Mouse (Mus musculus): Measurements from ENCODE around the gene Ankrd22.

DNA sequence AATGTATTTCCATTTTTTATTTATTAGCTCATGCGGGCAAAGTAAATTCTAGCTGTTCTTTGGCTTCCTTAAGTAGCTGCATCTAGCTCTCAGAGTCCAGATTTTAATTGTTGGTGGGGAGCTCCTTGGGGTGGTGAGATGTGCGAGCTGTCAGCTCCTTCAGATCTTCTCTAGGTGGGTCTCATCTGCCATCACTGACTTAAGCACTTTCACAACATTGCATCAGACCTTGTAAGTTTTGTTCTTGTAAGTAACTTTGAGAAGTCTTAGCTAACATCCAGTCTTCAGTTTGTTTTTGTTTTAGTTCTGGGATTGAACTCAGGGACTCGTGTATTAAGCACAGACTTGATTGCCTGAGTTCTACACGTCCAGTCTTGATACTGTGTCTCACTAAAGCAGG, 33.0 kb upstream of the Ankrd22 start:
- TF ChIP-seq POLR2A (IDR thresholded peaks at IDR 0.05; ENCODE audit: low read depth, low read length): no peak
- TF ChIP-seq CTCF (IDR thresholded peaks at IDR 0.05; ENCODE audit: extremely low read depth, insufficient read depth, insufficient read length, insufficient replicate concordance): no peak

Measured in spleen, adult 2 months (tissue).